Mouse (Mus musculus): ENCODE results near the gene Sox9.

Sox9 gene

DNA sequence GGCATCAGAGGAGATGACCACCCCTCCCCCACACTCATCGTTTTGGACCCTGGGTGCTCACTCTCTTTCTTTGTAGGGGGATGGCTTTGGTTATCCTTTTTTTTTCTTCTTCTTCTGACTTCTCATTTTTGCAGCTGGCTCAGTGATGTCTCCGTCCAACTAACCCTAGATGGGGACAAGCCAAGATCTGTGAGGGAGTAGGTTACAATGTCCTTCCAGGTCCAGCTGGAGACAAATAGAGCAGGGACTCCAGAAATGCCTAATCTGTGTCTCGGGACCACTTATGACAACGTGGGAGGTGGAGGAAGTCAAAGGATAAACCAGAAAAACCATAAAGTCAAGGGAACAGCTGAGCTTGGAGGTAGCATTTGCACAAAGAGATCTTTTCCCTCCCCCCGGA lies 14.4 kb downstream of the Sox9 start:
- intact Hi-C loops (cut with DNase I) = no loop called here

DNA sequence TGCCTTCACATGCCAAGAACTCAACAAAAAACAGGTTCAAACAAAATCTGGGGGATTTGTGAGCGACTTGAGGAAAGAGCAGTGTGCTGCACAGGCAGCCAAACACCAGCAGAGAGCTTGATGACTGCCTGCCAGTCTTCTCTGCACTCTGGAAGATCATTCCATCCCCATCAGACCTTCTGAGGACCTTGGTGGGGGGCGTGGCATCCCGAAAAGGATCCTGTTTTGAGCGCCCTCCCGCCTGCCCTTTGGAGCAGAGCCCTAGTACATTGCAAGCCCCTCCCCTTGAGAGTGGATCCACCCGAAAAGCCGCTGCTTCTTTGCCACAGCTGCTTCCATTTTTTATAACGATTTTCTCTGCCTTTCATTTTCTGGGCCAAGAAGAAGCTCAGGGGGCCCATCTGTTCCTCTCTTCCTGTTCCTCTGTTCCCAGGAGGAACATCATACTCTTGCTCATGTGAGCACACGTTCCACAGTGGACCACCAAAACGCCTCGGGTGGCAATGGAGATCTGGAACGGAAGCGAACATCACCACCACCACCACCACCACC lies 16.9 kb downstream of the Sox9 start:
- intact Hi-C loops (cut with DNase I) = no loop called here

DNA sequence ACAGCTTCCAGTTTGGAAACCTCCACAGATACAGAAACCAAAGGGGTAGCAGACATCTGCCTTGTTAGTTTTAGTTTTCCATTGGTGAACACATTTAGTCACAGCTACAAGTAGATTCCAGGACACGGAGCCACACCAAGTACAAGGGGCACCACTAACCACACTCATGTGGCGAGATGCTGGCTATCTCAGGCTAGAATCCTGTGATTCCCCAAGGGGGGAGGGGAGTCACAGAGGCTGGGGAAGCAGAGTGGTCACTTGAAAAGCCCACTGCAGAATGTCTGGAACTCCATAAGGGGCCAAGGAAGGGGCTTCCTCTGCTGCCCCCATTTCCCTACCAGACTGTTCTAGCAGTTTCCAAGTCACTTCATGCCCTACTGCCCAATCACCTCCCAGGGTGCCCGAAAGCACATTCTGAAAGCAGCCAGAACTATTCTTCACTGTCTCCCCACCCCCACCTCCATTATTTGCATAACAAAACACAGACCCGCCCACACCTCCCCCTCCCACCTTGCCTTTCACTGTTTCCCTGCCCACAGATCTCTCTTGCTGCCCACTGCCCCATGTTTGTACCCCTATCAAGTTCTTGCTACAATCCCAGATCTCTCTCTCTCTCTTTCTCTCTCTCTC lies 19.3 kb downstream of the Sox9 start:
- intact Hi-C loops (cut with DNase I) = no loop called here

DNA sequence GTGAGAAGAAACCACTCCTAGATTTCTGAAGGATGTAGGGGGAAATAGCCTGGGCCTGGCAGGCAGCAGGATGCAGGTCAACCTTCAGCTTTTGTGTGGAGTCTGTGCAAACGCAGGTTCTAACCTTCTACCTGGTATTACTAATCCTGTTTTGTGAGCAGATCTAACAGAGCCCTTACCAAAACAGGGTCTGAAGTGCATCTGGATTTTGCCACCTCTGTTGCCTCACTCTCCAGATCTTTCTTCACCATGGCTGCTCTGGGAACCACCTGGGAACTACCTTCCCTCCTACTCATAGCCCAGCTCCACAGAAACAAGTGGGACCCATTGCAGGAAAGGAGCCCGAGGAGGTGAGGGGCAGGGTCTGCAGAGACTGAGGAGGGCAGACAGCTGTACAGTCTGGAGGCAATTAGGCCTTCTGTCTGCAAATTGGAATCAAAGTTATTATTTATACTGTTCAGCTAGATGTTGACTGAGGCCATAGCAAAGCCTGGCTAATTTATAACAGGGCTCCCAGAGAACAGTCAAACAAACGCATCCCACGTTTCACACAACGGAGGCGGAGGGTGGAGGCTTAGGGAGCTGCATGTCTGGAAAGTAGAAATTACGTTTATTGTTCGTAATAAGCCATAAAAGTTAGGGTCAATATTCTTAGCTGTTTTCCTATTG lies 25.9 kb downstream of the Sox9 start:
- intact Hi-C loops (cut with DNase I) = no loop called here

DNA sequence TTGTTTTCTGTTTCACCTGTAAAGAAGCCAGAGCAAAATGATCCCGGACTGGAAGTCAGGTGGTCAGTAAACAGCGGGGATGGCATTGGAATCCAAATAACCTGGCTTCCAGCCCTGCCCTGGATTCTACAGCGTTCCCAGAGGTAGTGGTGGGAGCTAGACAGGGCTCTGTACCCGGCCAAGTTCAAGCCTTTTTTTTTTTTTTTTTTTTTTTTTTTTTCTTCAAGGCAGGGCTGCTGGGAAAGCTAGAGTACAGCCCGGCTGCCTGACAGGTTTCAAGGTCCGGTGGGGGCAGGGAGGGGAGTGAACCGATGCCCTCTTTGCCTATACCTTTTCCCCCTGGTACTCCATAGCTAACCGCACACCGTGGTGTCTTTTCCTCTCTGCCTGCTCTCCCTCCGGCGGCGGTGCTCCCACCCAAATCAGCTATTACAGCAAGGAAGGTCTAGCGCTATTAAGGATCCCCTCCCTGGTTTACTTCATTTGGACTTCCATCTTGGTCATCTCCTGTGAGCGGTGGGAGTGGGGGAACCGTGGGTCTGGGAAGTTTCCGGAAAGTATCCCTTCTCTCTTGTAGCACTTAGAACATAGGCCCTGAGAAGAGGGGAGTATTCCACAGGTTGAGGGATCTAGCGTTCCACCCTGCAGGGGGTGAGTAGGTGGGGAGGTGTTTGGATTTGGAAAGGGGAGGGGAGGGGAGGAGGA lies 28.6 kb downstream of the Sox9 start:
- intact Hi-C loops (cut with DNase I) = no loop called here

DNA sequence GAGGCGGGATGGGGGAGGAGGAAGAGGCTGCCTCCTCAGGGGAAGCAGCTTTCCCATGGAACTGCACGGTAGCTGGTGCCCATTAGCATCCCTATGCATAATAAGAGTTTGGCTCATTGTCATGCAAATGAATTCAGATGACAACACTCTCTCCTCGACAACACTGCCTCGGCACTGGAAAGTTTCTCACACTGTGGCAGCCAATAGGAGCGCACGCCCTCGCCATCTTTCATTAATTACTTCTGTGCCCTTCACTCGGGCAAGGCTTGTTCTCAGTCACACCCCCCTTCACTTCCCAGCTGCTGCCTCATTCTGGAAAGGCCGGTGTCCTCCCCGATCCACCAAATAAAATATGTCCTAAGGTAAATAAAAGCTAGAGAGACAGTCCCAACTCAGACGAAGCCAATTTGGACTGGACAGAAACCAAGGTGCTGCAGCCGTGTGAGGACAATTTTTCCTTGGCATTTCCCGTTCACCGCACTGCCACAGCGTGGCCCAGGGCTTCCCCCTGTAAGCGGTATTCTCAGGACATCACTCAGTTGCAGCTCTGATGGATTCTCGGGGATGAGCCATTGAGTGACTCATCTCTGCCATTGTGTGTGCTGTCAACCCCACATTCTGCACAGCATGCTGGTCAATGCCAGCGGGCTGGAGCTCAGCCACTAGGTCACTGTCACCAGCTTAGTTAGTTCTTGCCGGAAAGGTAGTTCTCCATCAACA lies 29.3 kb downstream of the Sox9 start:
- intact Hi-C loops (cut with DNase I) = no loop called here

DNA sequence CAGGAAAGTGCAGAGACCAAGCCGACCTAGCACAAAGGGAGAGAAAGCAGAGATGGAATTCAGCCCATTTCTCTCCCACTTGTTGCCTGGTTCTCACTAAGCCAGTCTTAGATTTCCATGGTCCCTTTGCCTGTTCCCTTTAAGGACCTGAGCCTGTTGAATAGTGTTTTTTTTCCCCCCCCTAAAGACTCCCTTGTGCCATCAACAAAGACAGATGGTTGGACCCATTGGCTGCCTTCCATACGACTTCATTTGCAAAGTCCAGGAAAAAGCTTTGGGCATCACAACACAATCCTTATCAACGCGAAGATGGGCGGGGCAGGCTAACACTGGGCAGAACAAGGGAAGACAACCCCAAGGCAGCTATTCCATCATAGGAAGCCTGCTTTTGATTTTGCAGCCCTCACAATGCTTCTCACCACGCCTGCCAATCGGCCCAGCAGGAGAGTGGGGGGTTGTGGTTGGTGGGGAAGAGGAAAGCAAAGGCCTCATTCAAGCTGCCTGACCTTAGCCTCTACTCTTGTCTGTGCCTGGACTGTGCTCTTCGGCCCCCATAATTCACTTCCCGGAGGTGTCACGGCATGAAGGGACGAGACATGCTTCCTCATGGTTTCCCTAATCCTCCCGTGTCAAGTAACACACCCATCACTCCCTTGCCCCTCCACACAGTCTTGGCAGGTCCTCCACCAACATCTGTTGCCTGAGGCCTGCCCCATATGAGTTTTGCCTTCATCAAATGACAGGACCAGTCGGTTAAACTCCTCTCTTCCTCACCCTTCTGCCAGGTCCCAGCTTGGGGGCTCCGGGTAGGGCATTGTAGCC lies 36.0 kb downstream of the Sox9 start:
- intact Hi-C loops (cut with DNase I) = no loop called here

DNA sequence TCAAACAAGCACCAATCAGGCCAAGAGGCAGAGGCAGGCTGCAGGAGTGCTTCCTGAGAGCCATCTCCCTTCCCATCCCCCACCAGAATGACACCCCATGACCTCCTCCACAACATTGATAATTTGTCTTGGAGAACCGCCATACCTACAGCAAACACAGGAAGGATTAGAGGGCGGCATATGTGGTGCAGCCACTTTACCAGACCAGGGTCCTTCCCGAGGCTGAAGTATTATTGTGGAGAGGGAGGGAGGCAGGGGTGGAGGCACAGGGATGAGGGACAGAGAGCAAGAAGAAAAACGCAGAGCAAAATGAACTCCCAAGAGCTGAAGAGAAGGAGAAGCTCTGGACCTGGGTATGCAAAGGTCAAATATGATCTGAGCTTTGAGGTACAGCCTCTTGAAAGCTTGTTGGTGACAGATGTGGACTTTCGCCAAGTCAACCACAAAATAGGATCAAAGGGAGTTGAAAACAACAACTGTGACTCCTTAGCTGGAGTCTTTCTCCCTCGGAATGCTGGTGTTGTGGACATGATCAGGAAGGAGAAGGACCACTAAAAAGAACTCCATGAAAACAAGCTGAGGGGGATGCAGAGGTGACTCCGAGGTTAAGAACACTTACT lies 36.7 kb downstream of the Sox9 start:
- intact Hi-C loops (cut with DNase I) = no loop called here

DNA sequence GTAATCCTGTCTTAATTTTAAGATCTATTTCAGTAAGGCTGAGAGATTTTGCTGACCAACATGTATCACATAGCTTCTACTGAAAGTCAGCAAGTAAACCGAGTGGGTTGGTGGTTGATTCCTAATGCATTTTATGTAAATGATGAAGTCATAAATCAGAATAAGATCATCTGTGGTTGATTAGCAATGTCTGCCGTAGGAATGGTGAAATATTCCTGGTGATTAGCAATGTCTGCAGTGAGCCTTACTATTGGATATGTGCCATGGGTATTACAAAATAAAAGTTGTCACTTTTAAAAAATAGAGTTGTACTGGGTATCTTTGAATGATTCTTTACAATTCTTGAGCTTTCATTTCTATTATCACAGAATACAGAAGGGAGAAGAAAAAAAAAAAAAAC lies 39.5 kb downstream of the Sox9 start:
- intact Hi-C loops (cut with DNase I) = no loop called here

DNA sequence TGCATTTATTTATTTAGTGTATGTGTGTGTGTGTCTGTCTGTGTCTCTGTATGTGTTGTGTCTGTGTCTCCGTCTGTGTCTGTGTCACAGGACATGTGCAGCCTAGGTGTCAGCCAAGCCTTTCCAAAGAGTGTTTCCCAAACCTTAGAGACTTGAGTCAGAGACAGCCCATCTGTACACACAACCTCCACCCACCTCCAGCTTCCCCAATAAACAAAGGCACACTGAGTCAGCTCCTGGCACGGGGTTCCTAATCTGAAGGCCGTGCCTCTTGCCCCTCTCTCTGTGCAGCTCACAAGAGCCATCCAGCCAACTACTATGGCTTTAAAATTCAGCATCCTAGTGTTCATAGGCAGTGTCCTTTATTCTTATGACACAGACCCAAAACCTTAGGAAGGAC lies 42.1 kb downstream of the Sox9 start:
- intact Hi-C loops (cut with DNase I) = no loop called here

DNA sequence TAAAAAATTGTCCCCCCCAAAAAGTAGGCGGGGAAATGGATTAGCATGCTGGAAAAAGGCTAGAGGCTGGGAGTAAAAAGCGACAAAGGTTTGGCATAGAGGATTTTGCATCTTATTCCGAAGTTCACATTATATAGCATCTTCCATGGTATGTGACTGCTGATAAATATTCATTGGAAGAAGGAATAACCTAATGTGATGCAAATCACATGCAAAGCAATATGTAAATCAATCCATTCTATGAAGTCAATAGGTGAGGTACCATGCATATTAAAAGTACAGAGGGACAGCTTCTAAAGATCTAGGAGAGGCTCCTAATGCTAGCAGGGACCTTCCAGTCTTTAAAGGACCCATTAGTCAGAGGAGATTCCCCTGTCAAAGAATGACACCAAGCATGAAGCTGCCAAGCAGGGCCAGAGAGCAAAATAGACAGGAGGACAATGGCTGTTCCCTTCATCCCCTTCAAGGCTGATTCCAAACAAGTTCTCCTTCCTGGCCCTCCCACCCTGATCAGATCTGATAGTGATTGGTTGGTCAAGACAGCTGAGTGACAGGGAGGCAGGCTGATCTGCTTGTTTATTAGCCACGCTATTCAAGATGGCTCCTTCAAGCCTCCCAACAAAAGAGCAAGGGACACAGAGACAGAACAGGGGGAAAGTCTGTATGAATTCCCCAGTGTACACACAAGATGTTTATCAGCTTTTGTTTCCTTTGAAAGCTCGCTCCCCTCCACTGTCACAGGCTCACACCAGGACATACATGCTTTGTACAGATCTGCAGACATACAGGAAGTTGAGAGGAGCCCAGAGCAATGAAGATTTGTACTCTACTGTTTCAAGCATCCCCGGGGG lies 44.4 kb downstream of the Sox9 start:
- intact Hi-C loops (cut with DNase I) = no loop called here

DNA sequence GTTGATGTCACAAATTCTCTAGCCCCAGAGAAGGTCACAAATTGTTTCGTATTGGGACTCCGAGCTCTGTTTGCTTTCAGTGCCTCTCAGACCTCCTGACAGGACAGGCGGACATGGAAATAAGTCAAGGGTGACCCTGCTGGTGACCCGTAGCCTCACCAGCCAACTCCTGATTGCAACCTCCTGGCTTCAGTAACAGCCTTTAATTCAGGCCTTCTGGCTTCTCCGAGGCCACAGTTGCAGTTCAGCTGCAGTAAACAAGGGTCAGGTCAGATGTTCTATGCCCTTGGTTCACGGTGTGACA lies 45.0 kb downstream of the Sox9 start:
- intact Hi-C loops (cut with DNase I) = no loop called here

DNA sequence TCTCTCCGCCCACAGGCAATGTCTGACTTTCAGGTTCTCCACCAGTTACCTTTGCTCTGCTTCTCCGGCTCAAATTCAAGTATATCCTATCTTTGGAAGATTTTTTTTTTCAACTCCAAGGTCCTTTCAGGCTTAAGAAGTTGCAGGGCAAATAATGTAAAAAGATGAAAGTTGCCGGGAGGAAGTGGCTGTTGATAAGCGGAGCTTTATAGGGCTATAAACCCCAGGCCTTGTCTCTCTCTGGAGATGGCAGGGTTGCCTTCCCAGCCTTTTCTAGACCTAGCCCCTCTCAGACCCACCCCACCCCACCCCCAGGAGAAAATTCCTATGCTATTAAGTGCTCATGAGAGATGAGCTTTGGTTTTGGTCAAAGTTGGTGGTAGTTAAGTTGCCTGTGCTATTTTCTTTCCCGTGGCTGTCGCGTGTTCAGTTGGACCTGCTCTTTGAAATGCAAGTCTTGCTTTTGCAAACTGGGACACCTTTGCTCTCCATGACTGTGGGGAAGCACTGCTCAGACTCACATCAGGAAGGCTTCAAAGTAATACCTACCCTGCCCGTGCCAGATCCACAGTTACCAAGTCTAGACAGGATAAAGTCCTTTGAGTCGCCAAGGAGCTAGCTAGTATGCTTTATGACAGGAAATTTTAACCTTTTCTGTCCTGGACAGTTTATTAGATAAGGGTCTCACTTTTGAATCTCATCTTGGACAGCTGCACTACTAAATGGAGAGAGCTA lies 46.7 kb downstream of the Sox9 start:
- intact Hi-C loops (cut with DNase I) = no loop called here

DNA sequence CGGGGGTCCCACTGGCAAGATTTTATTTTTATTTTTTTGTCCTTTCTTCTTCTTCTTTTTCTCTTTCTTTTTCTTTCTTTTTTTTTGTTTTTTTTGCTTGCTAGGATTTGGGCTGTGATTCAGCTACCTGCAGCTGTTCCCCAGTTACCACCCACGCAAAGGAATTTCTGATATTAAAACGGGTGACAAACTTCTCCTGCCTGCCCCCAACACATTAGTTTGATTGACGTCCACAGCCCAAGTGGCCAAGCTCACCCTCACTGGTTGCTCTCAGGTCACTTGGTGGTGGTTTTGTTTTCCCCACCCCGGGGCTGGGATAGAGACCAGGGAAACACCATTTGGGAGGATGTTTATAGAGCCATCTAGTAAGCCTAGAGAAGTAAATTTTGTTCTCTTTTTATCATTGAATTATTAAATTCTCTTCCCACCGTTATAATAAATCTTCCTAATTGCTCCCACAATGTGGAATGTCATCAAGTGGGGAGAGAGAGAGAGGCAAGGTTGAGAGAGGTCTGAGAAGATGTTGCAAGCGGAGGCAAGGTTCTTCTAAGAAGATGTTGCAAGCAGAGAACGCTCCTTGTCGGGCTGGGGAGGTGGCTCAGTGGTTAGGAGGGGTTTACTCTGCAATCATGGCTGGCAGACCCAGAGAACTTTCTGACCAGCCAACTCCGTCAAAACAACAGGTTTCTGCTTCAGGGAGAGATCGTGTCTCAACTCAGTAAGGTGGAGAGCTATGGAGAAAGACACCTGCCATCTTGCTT lies 52.4 kb downstream of the Sox9 start:
- intact Hi-C loops (cut with DNase I) = no loop called here

DNA sequence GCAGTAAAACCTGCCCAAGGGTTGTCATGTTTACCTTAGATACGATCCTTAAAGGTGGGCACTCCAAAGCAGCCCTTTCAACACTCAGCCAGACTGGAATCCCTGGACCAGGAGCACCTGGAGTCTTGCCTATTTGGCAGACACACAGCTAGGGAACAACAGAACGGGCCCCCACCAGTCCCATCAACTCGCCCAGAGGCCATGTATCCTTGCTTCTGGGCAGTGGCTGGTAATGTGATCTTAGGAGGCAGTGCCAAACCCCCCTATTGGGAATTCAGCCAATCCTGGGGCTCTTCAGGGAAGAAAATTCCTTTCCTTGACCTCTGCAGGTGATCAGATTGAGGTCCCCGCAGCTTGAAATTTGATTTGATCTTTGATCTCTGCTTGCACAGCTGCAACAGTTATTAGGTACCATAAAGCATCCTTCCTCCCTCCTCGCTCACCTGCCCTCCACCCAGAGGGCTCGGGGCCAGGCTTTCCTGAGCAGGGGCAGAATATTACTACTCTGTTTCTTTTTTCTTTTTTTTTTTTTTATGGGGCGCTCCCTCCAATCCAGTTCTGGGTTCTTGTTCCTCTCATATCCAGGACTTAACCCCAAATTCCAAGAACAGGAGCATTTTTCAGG lies 53.6 kb downstream of the Sox9 start:
- intact Hi-C loops (cut with DNase I) = no loop called here

Measured in adrenal gland (tissue).